Mouse (Mus musculus) intestine, postnatal 0 days (tissue): ENCODE data around the gene Nrxn1. TPM values are rescaled to one million over a fixed set of nuclear protein-coding genes. Genes with fewer than 3 reads are reported as not detected.

Source experiments
- ATAC-seq: fragments of 200-750 bp; cut with Nextera tagmentation; 2 replicates; pipeline ENCODE4 v1.8.0; 2017; ENCODE audit warnings: mild to moderate bottlenecking, moderate TSS enrichment, moderate library complexity
- H3K27ac ChIP-seq: fragments of 300-500 bp; sonication (generic); 2 replicates; pipeline ENCODE4 v1.5.1; 2014; ENCODE audit warnings: mild to moderate bottlenecking, low read depth, low read length, moderate library complexity
- H3K27me3 ChIP-seq: fragments of 300-500 bp; sonication (generic); replicated peaks from 2 replicates; pipeline ENCODE4 v1.6.1; 2014; ENCODE audit warnings: low read length, mixed read lengths; ENCODE audit not compliant: control insufficient read depth, insufficient read depth
- H3K36me3 ChIP-seq: fragments of 300-500 bp; sonication (generic); 2 replicates; pipeline ENCODE4 v1.6.1; 2014; ENCODE audit warnings: mild to moderate bottlenecking, moderate library complexity; ENCODE audit not compliant: control insufficient read depth, insufficient read depth
- H3K4me1 ChIP-seq: fragments of 300-500 bp; sonication (generic); replicated peaks from 2 replicates; pipeline ENCODE4 v1.6.1; 2014; ENCODE audit warnings: antibody characterized with exemption, low read length, mixed read lengths; ENCODE audit not compliant: control insufficient read depth, insufficient read depth
- H3K4me2 ChIP-seq: fragments of 300-500 bp; sonication (generic); replicated peaks from 2 replicates; pipeline ENCODE4 v1.6.1; 2014; ENCODE audit warnings: low read depth, mild to moderate bottlenecking, moderate library complexity
- H3K4me3 ChIP-seq: fragments of 300-500 bp; sonication (generic); 2 replicates; pipeline ENCODE4 v1.5.1; 2014; ENCODE audit warnings: low read depth, low read length
- H3K9ac ChIP-seq: fragments of 300-500 bp; sonication (generic); 2 replicates; pipeline ENCODE4 v1.6.1; 2014; ENCODE audit warnings: mild to moderate bottlenecking, low read depth, low read length
- H3K9me3 ChIP-seq: fragments of 300-500 bp; sonication (generic); 2 replicates; pipeline ENCODE4 v1.6.1; 2016; ENCODE audit warnings: mixed run types; ENCODE audit not compliant: control insufficient read depth
- CTCF ChIP-seq: sonication (generic); IDR thresholded peaks from 2 replicates; pipeline ENCODE4 v1.5.1; 2016; ENCODE audit warnings: low read depth, mild to moderate bottlenecking, control low read depth, antibody characterized with exemption, moderate library complexity
- WGBS: fragments of 180-500 bp; shearing (Covaris S2); extraction: QIAGEN DNeasy Blood & Tissue Kit; methylation state at CpG from one replicate; pipeline ENCODE4 v1.1.7; 2014; 5-methylcytosine and 5-hydroxymethylcytosine counted together
- polyA plus RNA-seq: library from polyadenylated mRNA; unstranded; fragments of >200 nt; fragmentation: Nextera tagmentation; extraction: Ambion mirVana; gene quantifications from 2 replicates; pipeline ENCODE4 v1.2.1, GENCODE M21; 2015

Gene Nrxn1
- polyA plus RNA-seq, 1 experiment from 2014 or later, result 0.99 TPM

GRCm38 (mm10) chr17:90451384-90451783 lies 641.5 kb downstream of the Nrxn1 start:
- no peaks in the 10 kb centered on the region for H3K4me1 ChIP-seq
- WGBS, result 79% methylated on average over 2 of the region's 2 CpGs
- H3K4me3 ChIP-seq, result no peak overlapping the region
- H3K27ac ChIP-seq, result no peak overlapping the region
- no peaks in the 10 kb centered on the region for H3K36me3 ChIP-seq
- no peak for ATAC-seq
- no peak overlapping the region for H3K9ac ChIP-seq
- TF ChIP-seq CTCF, result no peak
- H3K27me3 ChIP-seq, result peaks cover 20% of the 10 kb centered on the region
- no peaks in the 10 kb centered on the region for H3K9me3 ChIP-seq
- no peak overlapping the region for H3K4me2 ChIP-seq

GRCm38 (mm10) chr17:90443067-90443466 lies 649.8 kb downstream of the Nrxn1 start:
- Histone ChIP-seq H3K27ac (no peak overlapping the region), H3K9me3 (no peaks in the 10 kb centered on the region), H3K27me3 (no peaks in the 10 kb centered on the region), H3K36me3 (no peaks in the 10 kb centered on the region), H3K4me1 (no peaks in the 10 kb centered on the region), H3K9ac (no peak overlapping the region), H3K4me2 (no peak overlapping the region), H3K4me3 (no peak overlapping the region)
- ATAC-seq, result no peak
- TF ChIP-seq CTCF, result no peak

GRCm38 (mm10) chr17:90435836-90436235 lies 657.0 kb downstream of the Nrxn1 start:
- Histone ChIP-seq H3K4me3 (no peak overlapping the region), H3K27me3 (no peaks in the 10 kb centered on the region), H3K27ac (no peak overlapping the region), H3K4me1 (no peaks in the 10 kb centered on the region), H3K4me2 (no peak overlapping the region), H3K36me3 (no peaks in the 10 kb centered on the region), H3K9ac (no peak overlapping the region), H3K9me3 (no peaks in the 10 kb centered on the region)
- TF ChIP-seq CTCF, result no peak
- no peak for ATAC-seq

DNA sequence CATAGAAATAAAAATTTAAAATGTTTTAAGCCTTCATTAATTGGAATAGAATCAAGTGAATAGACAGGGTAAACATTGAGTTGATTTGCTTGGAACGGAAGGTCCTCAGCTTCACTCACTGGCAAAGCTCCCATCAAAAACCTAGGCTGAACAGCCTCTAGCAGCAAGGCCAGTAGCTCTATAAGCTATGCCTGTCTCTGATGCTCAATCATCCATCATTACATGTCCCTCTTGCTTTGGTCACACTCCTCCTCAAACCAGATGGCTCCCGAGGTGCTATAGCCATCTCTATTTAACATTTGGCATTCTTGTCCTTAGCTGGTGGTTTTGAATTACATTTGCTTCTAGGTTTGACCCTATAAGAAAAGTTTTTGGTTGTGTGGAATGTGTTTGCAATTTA lies 657.5 kb downstream of the Nrxn1 start:
- no peak for TF ChIP-seq CTCF
- Histone ChIP-seq H3K36me3 (no peaks in the 10 kb centered on the region), H3K4me3 (no peak overlapping the region), H3K9ac (no peak overlapping the region), H3K27me3 (no peaks in the 10 kb centered on the region), H3K4me1 (no peaks in the 10 kb centered on the region), H3K27ac (no peak overlapping the region), H3K4me2 (no peak overlapping the region), H3K9me3 (no peaks in the 10 kb centered on the region)
- WGBS, result 66% methylated on average over 2 of the region's 2 CpGs
- no peak for ATAC-seq

DNA sequence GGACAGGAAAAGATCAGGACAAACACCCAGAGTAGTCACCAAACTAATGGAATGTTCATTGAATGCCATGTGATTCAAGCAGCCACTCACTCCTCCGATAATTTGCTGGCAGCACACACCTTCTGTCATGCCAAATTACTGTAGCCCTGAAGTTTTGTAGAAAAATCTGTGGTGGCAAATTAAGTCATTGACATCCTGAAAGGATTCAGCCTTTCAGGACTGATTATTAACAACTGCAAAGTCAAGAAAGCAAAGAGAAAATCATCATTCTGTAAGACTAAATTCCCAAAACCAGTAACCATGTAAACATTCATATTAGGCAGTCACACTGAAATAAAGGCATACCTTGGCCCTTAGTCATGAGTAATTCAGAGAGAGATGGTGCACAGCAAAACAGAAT lies 662.7 kb downstream of the Nrxn1 start:
- Histone ChIP-seq H3K4me3 (no peak overlapping the region), H3K9ac (no peak overlapping the region), H3K9me3 (no peaks in the 10 kb centered on the region), H3K4me2 (no peak overlapping the region), H3K27ac (no peak overlapping the region), H3K4me1 (no peaks in the 10 kb centered on the region), H3K27me3 (no peaks in the 10 kb centered on the region), H3K36me3 (no peaks in the 10 kb centered on the region)
- TF ChIP-seq CTCF, result no peak
- WGBS, result 84% methylated on average over 1 of the region's 1 CpGs
- ATAC-seq, result no peak

DNA sequence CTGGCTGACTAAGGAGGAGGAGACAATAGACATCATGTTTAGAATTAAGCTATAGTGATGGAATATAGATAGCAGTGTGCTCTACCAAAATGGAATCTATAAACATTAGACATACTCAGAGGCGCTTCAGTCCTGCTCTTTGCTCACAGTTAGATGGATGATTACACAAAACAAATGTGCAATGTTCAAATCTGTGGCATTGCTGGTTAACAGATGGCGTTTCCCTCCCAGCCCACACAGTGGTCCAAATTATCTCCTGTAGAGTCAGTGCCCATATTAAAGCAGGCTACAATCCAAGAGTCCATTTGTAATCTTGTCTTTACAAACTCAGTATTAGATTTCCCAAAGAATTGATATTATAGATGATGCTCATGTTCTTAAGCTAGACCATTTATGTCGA lies 666.9 kb downstream of the Nrxn1 start:
- no peak overlapping the region for H3K4me3 ChIP-seq
- no peak for TF ChIP-seq CTCF
- no peaks in the 10 kb centered on the region for H3K9me3 ChIP-seq
- no peak overlapping the region for H3K4me2 ChIP-seq
- no peaks in the 10 kb centered on the region for H3K27me3 ChIP-seq
- WGBS, result 74% methylated on average over 3 of the region's 3 CpGs
- no peak overlapping the region for H3K9ac ChIP-seq
- H3K27ac ChIP-seq, result no peak overlapping the region
- no peaks in the 10 kb centered on the region for H3K36me3 ChIP-seq
- ATAC-seq, result no peak
- H3K4me1 ChIP-seq, result no peaks in the 10 kb centered on the region

DNA sequence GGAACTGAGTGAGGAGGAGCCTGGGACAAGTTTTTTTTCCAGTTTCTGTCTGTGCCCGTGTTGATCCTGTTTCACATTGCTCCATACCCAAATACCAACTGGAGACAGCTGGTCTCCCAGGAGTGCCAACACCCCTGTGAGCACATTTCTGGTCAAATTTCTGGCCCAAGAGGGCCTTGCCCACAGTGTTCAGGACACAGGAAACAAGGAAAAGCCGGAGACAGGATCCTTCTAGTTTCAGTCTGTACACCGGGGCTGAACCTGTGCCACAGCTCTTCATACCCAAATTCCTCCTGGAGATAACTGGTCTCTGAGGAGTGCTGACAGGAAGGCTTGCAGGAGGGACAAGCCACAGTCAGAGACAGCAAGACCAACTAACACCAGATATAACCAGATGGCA lies 670.3 kb downstream of the Nrxn1 start:
- Histone ChIP-seq H3K4me2 (no peak overlapping the region), H3K4me3 (no peak overlapping the region), H3K27ac (no peak overlapping the region), H3K9ac (no peak overlapping the region), H3K36me3 (no peaks in the 10 kb centered on the region), H3K27me3 (no peaks in the 10 kb centered on the region), H3K4me1 (no peaks in the 10 kb centered on the region), H3K9me3 (no peaks in the 10 kb centered on the region)
- 80% methylated on average over 3 of the region's 3 CpGs for WGBS
- ATAC-seq, result no peak
- TF ChIP-seq CTCF, result no peak
